Mouse (Mus musculus) lung, adult 2 months (tissue): ENCODE results near the gene Raver2.

ENCODE experiments used
- CTCF ChIP-seq: fragments of 200-500 bp; IDR thresholded peaks from 2 replicates; pipeline ENCODE4 v1.5.1; 2011; ENCODE audit warnings: mild to moderate bottlenecking, low read length, control low read depth; ENCODE audit not compliant: insufficient read depth
- POLR2A ChIP-seq: fragments of 200-500 bp; IDR thresholded peaks from 2 replicates; pipeline ENCODE4 v1.6.1; 2011; ENCODE audit warnings: low read depth, mild to moderate bottlenecking, control low read depth, low read length, borderline replicate concordance; ENCODE audit errors: extremely low read depth

- TF ChIP-seq POLR2A: no peak
- TF ChIP-seq CTCF: peak; percentile 50
Measured at GRCm38 (mm10) chr4:101146047-101146745, 77.4 kb downstream of the Raver2 start.
